Mouse (Mus musculus) adipocyte (in vitro differentiated cells): ENCODE measurements around the gene Fignl2.
A peak's percentile ranks its signal among the peaks of the same experiment; 100 is the strongest.

Source experiments
- DNase-seq: peaks from one replicate; pipeline ENCODE4 v3.0.0-alpha.2; 2016; ENCODE audit warnings: low spot score

Fignl2 gene

GRCm38 (mm10) chr15:101066920-101067696 lies 11.3 kb downstream of the Fignl2 start:
- DNase-seq: no peak

GRCm38 (mm10) chr15:101066364-101066847 lies 12.0 kb downstream of the Fignl2 start:
- DNase-seq: no peak

- DNase-seq: no peak
Measured at GRCm38 (mm10) chr15:101065069-101065468, 13.3 kb downstream of the Fignl2 start.

- DNase-seq: no peak
Measured at GRCm38 (mm10) chr15:101060280-101060852, 18.0 kb downstream of the Fignl2 start.

GRCm38 (mm10) chr15:101059570-101060279 lies 18.6 kb downstream of the Fignl2 start:
- no peak for DNase-seq

- DNase-seq: peak; percentile 40
Measured at GRCm38 (mm10) chr15:101056225-101056624, 22.1 kb downstream of the Fignl2 start.

- no peak for DNase-seq
Measured at GRCm38 (mm10) chr15:101054541-101054940, 23.8 kb downstream of the Fignl2 start.

- DNase-seq: no peak
Measured at GRCm38 (mm10) chr15:101053832-101054459, 24.4 kb downstream of the Fignl2 start.

GRCm38 (mm10) chr15:101052560-101053501 lies 25.5 kb downstream of the Fignl2 start:
- DNase-seq: no peak

- no peak for DNase-seq
Measured at GRCm38 (mm10) chr15:101051869-101052268, 26.5 kb downstream of the Fignl2 start.

GRCm38 (mm10) chr15:101048338-101048896 lies 29.9 kb downstream of the Fignl2 start:
- DNase-seq: no peak

GRCm38 (mm10) chr15:101047194-101047555 lies 31.2 kb downstream of the Fignl2 start, which contains the start of gene Gm47841:
TSS of gene Gm47841 (minus strand) at chr15:101047397.
- DNase-seq: no peak

- no peak for DNase-seq
Measured at GRCm38 (mm10) chr15:101046527-101047193, 31.7 kb downstream of the Fignl2 start.

GRCm38 (mm10) chr15:101046039-101046526 lies 32.3 kb downstream of the Fignl2 start:
- no peak for DNase-seq

GRCm38 (mm10) chr15:101044531-101044930 lies 33.8 kb downstream of the Fignl2 start:
- DNase-seq: no peak

GRCm38 (mm10) chr15:101042613-101043012 lies 35.8 kb downstream of the Fignl2 start:
- peak; percentile 71 for DNase-seq

GRCm38 (mm10) chr15:101041966-101042365 lies 36.4 kb downstream of the Fignl2 start:
- DNase-seq: no peak

- no peak for DNase-seq
Measured at GRCm38 (mm10) chr15:101039651-101040050, 38.7 kb downstream of the Fignl2 start.

GRCm38 (mm10) chr15:101028960-101029359 lies 49.4 kb downstream of the Fignl2 start:
- peak; percentile 53 for DNase-seq

GRCm38 (mm10) chr15:101011352-101011751 lies 67.0 kb downstream of the Fignl2 start:
- no peak for DNase-seq
